Mouse (Mus musculus): ENCODE data around the gene Srrm2. TPM values are rescaled to one million over a fixed set of nuclear protein-coding genes. Genes with fewer than 3 reads are reported as not detected.
A peak's percentile ranks its signal among the peaks of the same experiment; 100 is the strongest.

Gene Srrm2
- polyA plus RNA-seq, 1 experiment from 2014 or later, result 439 TPM

DNA sequence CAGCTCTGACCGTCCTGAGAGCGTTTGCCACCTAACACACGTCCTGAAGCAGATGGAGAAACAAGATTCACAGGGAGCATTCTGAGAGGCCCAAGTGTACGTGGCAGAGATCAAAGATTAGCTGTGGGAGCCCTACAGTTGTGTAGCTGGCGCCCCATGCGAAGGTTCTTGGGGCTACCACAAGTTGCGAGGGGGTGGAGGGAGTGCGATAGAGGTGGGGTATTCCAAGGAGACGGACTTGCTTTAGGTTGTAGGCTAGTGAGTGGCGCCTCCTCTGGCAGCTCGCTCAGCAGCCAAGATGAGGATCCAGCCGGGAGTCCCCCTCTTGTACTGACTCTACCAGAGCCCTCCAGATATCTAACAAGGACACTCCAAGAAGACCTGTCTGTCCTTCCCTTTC lies 44.0 kb upstream of the Srrm2 start:
- Histone ChIP-seq H3K27ac (ENCODE audit: low read depth, low read length) (no peak overlapping the region), H3K9ac (ENCODE audit: low read length) (no peak overlapping the region), H3K27me3 (ENCODE audit: control insufficient read depth, insufficient read depth, low read length) (peaks cover 58% of the 10 kb centered on the region), H3K4me1 (ENCODE audit: control insufficient read depth, insufficient read depth, low read length) (peaks cover 10% of the 10 kb centered on the region), H3K9me3 (ENCODE audit: control insufficient read depth, low read length) (no peaks in the 10 kb centered on the region), H3K4me2 (peak overlapping the region; percentile 50; the same call in 1 of the 2 replicates), H3K4me3 (ENCODE audit: low read depth, low read length) (peak overlapping the region; percentile 30; the same call in 1 of the 2 replicates), H3K36me3 (ENCODE audit: control insufficient read depth, insufficient read depth, low read length) (0 out of 2 replicates have a peak, but pooled peaks cover 2% of the 10 kb centered on the region)
- ATAC-seq (ENCODE audit: low FRiP score) (no peak), DNase-seq (ENCODE audit: low spot score, missing footprints) (peak; percentile 88)
- WGBS, result 2% methylated on average over 12 of the region's 12 CpGs

DNA sequence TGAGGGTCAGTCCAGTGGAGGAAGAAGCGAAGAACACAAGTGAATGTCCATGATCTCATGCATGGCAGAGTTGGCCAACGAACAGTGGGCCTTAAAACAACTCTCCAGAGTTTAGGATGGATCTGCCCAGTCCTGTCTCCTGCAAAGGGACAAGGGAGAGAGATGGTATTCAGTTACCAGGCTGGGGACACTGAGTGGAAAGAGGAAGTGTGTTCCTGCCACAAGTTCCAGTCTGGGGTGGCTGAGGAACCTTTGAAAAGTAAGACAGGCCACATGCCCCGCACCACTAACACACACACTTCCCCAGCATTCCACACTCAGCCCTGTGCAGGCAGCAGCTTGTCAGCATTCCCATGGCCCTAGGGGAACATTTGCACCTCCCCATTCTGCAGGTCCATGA lies 43.6 kb upstream of the Srrm2 start:
- no peak for ATAC-seq (ENCODE audit: low FRiP score)
- Histone ChIP-seq H3K4me1 (ENCODE audit: control insufficient read depth, insufficient read depth, low read length) (peaks cover 10% of the 10 kb centered on the region), H3K9me3 (ENCODE audit: control insufficient read depth, low read length) (no peaks in the 10 kb centered on the region), H3K27me3 (ENCODE audit: control insufficient read depth, insufficient read depth, low read length) (peaks cover 54% of the 10 kb centered on the region), H3K36me3 (ENCODE audit: control insufficient read depth, insufficient read depth, low read length) (0 out of 2 replicates have a peak, but pooled peaks cover 3% of the 10 kb centered on the region), H3K4me2 (no peak overlapping the region), H3K27ac (ENCODE audit: low read depth, low read length) (no peak overlapping the region), H3K9ac (ENCODE audit: low read length) (no peak overlapping the region), H3K4me3 (ENCODE audit: low read depth, low read length) (no peak overlapping the region)
- DNase-seq (ENCODE audit: low spot score, missing footprints), result peak; percentile 41
- WGBS, result 88% methylated on average over 3 of the region's 3 CpGs

DNA sequence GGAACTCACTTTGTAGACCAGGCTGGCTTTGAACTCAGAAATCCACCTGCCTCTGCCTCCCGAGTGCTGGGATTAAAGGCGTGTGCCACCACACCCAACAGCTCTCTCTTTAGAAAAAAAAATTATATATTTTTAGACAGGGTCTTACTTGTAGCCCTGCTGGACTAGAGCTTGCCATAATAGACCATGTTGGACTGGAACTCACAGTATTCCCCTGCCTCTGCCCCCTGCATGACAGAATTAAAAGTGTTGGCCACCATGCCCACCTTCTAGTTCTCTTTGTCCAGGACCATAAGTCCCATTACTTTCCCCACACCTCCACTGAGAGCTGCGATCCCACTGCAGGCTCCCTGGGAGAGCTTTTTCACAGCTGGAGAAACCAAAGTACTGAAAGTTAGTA lies 42.9 kb upstream of the Srrm2 start:
- ATAC-seq (ENCODE audit: low FRiP score) (no peak), DNase-seq (ENCODE audit: low spot score, missing footprints) (peak; percentile 59)
- peaks cover 47% of the 10 kb centered on the region for H3K27me3 ChIP-seq (ENCODE audit: control insufficient read depth, insufficient read depth, low read length)
- no peak overlapping the region for H3K27ac ChIP-seq (ENCODE audit: low read depth, low read length)
- no peak overlapping the region for H3K4me2 ChIP-seq
- no peaks in the 10 kb centered on the region for H3K9me3 ChIP-seq (ENCODE audit: control insufficient read depth, low read length)
- H3K4me1 ChIP-seq (ENCODE audit: control insufficient read depth, insufficient read depth, low read length), result peaks cover 10% of the 10 kb centered on the region
- H3K4me3 ChIP-seq (ENCODE audit: low read depth, low read length), result no peak overlapping the region
- WGBS, result 88% methylated on average over 3 of the region's 3 CpGs
- 0 out of 2 replicates have a peak, but pooled peaks cover 6% of the 10 kb centered on the region for H3K36me3 ChIP-seq (ENCODE audit: control insufficient read depth, insufficient read depth, low read length)
- no peak overlapping the region for H3K9ac ChIP-seq (ENCODE audit: low read length)

DNA sequence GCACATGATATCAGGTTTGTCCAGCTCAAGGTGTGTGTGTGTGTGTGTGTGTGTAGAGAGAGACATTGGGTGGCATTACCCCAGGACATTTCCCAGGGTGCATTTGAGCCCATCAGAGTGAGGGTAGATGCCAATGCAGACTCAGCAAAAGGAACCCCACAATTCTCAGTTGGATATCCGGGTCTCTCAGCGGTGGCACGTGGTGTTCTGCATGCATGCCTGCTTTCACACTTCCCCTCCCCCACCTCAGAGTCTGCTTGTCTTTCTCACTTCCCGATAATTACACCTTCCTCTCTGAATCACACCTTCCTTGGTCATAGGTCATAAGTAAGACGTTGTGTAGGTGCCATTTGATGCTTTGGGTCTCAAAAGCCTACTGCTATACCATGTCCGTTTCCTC lies 42.3 kb upstream of the Srrm2 start:
- Histone ChIP-seq H3K9ac (ENCODE audit: low read length) (no peak overlapping the region), H3K27ac (ENCODE audit: low read depth, low read length) (no peak overlapping the region), H3K4me2 (no peak overlapping the region), H3K4me1 (ENCODE audit: control insufficient read depth, insufficient read depth, low read length) (peaks cover 10% of the 10 kb centered on the region), H3K36me3 (ENCODE audit: control insufficient read depth, insufficient read depth, low read length) (peaks cover 11% of the 10 kb centered on the region; the same call in 1 of the 2 replicates), H3K27me3 (ENCODE audit: control insufficient read depth, insufficient read depth, low read length) (peaks cover 41% of the 10 kb centered on the region), H3K9me3 (ENCODE audit: control insufficient read depth, low read length) (no peaks in the 10 kb centered on the region), H3K4me3 (ENCODE audit: low read depth, low read length) (no peak overlapping the region)
- 42% methylated on average over 6 of the region's 6 CpGs for WGBS
- peak; percentile 66 for DNase-seq (ENCODE audit: low spot score, missing footprints)
- ATAC-seq (ENCODE audit: low FRiP score), result no peak

DNA sequence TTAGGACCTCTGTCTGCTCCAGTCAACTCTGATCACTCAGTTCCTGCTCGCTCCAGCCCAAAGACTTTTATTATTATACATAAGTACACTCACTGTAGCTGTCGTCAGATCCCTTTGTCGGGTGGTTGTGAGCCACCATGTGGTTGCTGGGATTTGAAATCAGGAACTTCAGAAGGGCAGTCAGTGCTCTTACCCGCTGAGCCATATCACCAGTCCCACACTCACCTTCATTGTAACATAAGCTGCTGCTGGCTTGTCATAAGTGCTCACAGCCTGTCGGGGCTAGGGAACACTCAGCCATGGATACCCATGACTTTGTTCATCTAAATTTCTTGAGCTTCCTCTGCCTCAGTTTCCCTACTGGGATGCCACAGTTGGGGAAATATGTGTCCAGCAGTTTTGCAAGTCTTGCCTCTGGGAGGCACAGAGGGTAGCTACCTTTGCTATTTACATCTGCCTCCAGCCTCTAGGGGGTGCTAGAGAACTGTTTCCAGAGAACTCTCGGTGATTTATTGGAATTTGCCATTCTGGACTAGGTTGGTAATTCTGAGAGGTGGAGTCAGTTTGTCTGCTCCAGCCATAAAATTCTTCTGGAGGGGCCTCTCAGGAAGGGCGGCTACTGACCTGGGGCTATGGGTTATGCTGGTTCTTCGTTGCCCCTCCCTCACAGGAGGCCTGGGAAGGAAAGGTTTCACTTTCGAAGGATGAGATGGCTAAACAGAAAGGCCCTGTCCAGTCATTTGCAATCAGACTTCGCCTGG lies 41.5 kb upstream of the Srrm2 start:
- H3K9me3 ChIP-seq (ENCODE audit: control insufficient read depth, low read length), result no peaks in the 10 kb centered on the region
- peaks cover 33% of the 10 kb centered on the region for H3K27me3 ChIP-seq (ENCODE audit: control insufficient read depth, insufficient read depth, low read length)
- WGBS, result 42% methylated on average over 10 of the region's 10 CpGs
- H3K9ac ChIP-seq (ENCODE audit: low read length), result no peak overlapping the region
- ATAC-seq (ENCODE audit: low FRiP score) (no peak), DNase-seq (ENCODE audit: low spot score, missing footprints) (peak; percentile 95)
- H3K27ac ChIP-seq (ENCODE audit: low read depth, low read length), result no peak overlapping the region
- H3K4me3 ChIP-seq (ENCODE audit: low read depth, low read length), result no peak overlapping the region
- peaks cover 10% of the 10 kb centered on the region for H3K4me1 ChIP-seq (ENCODE audit: control insufficient read depth, insufficient read depth, low read length)
- peaks cover 16% of the 10 kb centered on the region; the same call in 1 of the 2 replicates for H3K36me3 ChIP-seq (ENCODE audit: control insufficient read depth, insufficient read depth, low read length)
- H3K4me2 ChIP-seq, result no peak overlapping the region

DNA sequence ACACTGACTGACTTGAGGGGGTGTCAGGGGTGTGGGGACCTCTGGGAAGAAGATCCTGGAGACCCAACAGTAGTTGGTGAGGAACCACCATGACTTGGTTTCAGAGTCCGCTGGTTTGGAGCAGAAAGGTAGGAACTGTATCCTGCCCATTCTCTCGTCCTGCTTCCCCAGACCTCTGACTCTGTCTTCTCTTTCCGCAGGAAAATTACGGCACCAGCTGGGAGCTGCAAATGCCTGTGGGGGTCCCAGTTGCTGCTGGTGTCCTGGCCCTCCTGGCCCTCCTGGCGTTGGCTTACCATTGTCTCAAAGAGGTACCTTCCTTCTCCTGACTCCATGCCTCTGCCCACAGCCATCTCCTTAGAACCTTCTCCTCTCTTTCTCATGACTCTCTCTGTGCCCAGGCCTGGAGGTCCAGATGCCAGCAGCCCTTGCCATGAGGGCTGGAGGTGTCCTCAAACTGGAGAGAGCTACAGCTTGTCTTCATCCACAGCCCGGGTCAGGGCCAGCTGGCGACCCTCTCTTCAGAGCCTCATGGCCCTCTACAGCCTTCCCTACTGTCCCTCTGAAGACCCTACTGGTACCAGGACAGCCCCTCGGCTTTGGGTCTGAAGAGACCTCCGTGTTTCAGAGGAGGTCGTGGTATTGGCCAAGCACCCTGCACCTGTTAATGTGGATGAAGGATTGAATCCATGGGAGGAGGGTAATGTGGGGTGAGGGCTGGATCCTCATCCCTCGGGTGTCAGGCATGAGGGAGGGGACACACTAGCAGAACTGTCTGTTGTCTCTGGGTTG lies 40.7 kb upstream of the Srrm2 start:
- Histone ChIP-seq H3K4me1 (ENCODE audit: control insufficient read depth, insufficient read depth, low read length) (peaks cover 7% of the 10 kb centered on the region), H3K27me3 (ENCODE audit: control insufficient read depth, insufficient read depth, low read length) (peaks cover 26% of the 10 kb centered on the region), H3K9ac (ENCODE audit: low read length) (no peak overlapping the region), H3K4me2 (no peak overlapping the region), H3K27ac (ENCODE audit: low read depth, low read length) (no peak overlapping the region), H3K9me3 (ENCODE audit: control insufficient read depth, low read length) (no peaks in the 10 kb centered on the region), H3K4me3 (ENCODE audit: low read depth, low read length) (no peak overlapping the region), H3K36me3 (ENCODE audit: control insufficient read depth, insufficient read depth, low read length) (peaks cover 16% of the 10 kb centered on the region; the same call in 1 of the 2 replicates)
- WGBS, result 80% methylated on average over 11 of the region's 11 CpGs
- ATAC-seq (ENCODE audit: low FRiP score) (no peak), DNase-seq (ENCODE audit: low spot score, missing footprints) (peak; percentile 83)

DNA sequence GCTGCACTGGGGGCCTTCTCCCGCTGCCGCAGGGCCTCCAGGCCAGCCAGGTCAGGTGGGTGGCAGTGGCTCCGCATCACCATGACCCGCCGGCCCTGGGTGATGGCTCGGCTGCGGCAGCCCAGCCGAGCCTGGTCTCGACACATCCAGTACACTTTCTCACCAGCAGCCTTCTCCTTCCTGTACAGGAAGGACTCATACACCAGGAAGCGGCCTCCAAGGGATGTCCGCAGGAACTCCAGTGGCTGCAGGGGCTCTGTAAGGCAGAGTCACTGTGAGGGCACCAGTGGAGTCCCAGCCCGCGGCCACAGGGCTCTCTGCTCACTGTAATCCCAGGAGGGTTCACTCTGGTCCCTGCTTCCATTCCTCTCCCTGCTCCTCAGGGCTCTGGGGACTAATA lies 34.6 kb upstream of the Srrm2 start:
- ATAC-seq (ENCODE audit: low FRiP score), result 0 out of 2 replicates have a peak, but pooled peaks have one; percentile 19

DNA sequence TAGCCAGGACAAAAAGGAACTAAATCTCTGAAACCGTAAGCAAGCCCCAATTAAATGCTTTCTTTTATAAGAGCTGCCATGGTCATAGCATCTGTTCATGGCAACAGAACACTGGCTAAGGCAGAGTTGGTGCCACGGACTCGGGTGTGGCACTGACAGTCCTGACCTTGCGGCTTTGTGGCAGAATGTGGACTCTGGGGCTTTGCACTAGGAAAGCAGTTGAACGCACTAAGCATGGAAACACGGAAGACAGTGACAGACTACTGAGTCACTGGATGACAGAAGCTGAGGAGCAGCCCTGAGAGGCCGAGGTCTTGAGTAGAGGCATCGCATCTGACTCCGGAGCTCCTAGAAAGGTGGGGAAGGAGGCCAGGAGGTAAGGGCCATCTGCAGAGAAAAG lies 32.8 kb upstream of the Srrm2 start:
- no peaks in the 10 kb centered on the region for H3K27me3 ChIP-seq (ENCODE audit: control insufficient read depth, insufficient read depth, low read length)
- no peaks in the 10 kb centered on the region for H3K9me3 ChIP-seq (ENCODE audit: control insufficient read depth, low read length)
- peak; percentile 21 for DNase-seq (ENCODE audit: low spot score, missing footprints)
- ATAC-seq (ENCODE audit: low FRiP score), result no peak
- H3K36me3 ChIP-seq (ENCODE audit: control insufficient read depth, insufficient read depth, low read length), result peaks cover 58% of the 10 kb centered on the region
- H3K4me3 ChIP-seq (ENCODE audit: low read depth, low read length), result no peak overlapping the region
- H3K9ac ChIP-seq (ENCODE audit: low read length), result no peak overlapping the region
- no peak overlapping the region for H3K27ac ChIP-seq (ENCODE audit: low read depth, low read length)
- H3K4me1 ChIP-seq (ENCODE audit: control insufficient read depth, insufficient read depth, low read length), result no peaks in the 10 kb centered on the region
- no peak overlapping the region for H3K4me2 ChIP-seq
- 93% methylated on average over 9 of the region's 9 CpGs for WGBS

More for the DNA sequence above, 34.6 kb upstream of the Srrm2 start:
- Histone ChIP-seq H3K9me3 (ENCODE audit: control insufficient read depth, low read length) (no peaks in the 10 kb centered on the region), H3K27me3 (ENCODE audit: control insufficient read depth, insufficient read depth, low read length) (no peaks in the 10 kb centered on the region), H3K9ac (ENCODE audit: low read length) (no peak overlapping the region), H3K27ac (ENCODE audit: low read depth, low read length) (no peak overlapping the region; the same call in 1 of the 2 replicates), H3K36me3 (ENCODE audit: control insufficient read depth, insufficient read depth, low read length) (peaks cover 55% of the 10 kb centered on the region), H3K4me2 (no peak overlapping the region), H3K4me1 (ENCODE audit: control insufficient read depth, insufficient read depth, low read length) (no peaks in the 10 kb centered on the region), H3K4me3 (ENCODE audit: low read depth, low read length) (no peak overlapping the region)
- DNase-seq (ENCODE audit: low spot score, missing footprints), result peak; percentile 73
- 97% methylated on average over 13 of the region's 13 CpGs for WGBS

DNA sequence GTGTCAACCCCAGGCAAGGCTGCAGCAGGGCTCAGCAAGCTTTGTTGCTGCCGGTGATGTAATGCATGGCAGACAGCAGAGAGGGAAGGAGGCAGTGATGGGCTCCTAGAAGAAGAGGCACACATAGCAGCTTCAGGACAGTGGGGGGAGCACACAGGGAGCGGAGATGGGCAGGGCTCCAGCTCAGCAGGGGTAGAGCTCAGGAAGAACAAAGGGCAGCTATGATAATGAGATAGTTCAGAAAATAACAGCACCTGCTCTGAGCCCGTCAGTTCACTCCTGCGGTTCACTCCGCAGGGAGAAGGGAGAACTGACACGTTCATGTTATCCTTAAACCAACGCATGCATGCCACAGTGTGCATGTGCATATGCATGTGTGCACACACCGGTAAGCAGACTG lies 31.5 kb upstream of the Srrm2 start:
- DNase-seq (ENCODE audit: low spot score, missing footprints), result peak; percentile 64
- Histone ChIP-seq H3K4me2 (no peak overlapping the region), H3K9ac (ENCODE audit: low read length) (no peak overlapping the region), H3K27me3 (ENCODE audit: control insufficient read depth, insufficient read depth, low read length) (no peaks in the 10 kb centered on the region), H3K4me3 (ENCODE audit: low read depth, low read length) (no peak overlapping the region), H3K27ac (ENCODE audit: low read depth, low read length) (no peak overlapping the region), H3K4me1 (ENCODE audit: control insufficient read depth, insufficient read depth, low read length) (no peaks in the 10 kb centered on the region), H3K9me3 (ENCODE audit: control insufficient read depth, low read length) (no peaks in the 10 kb centered on the region), H3K36me3 (ENCODE audit: control insufficient read depth, insufficient read depth, low read length) (peaks cover 49% of the 10 kb centered on the region)
- WGBS, result 82% methylated on average over 8 of the region's 8 CpGs
- ATAC-seq (ENCODE audit: low FRiP score), result no peak
